24 mouse cellular contexts compared by ENCODE assay signal in genomic region chr17:73092103-73093097, GRCm38 (mm10). TPM values are rescaled to one million over a fixed set of nuclear protein-coding genes. Genes with fewer than 3 reads are reported as not detected.
DNase-seq lines count a peak whose midpoint lies in the region; ATAC-seq and TF ChIP-seq lines count a peak whose summit lies in the region.
"Had no signal": no experiment of that assay in that cellular context is flagged by ENCODE, and none has a peak within 500 bp of the region (broad histone marks: within the 10 kb centered on the region; RNA-seq: fewer than 3 reads in every experiment).

No protein-coding gene starts in this region.

- WGBS in heart, embryonic 15.5 days = 84% methylated on average over 12 of the region's 12 CpGs
- WGBS in kidney, embryonic 14.5 days = 68% methylated on average over 12 of the region's 12 CpGs
- 65% methylated on average over 12 of the region's 12 CpGs for WGBS in stomach, postnatal 0 days
- WGBS in thymus, adult 2 months = 96% methylated on average over 12 of the region's 12 CpGs

- peaks cover 2% of the 10 kb centered on the region for H3K4me1 ChIP-seq in heart, embryonic 15.5 days (replicated peaks)
- H3K4me1 ChIP-seq in kidney, embryonic 14.5 days (ENCODE audit: control insufficient read depth, insufficient read depth, low read length) = no peaks in the 10 kb centered on the region
- H3K4me1 ChIP-seq in stomach, postnatal 0 days (replicated peaks; ENCODE audit: control insufficient read depth, insufficient read depth) = no peaks in the 10 kb centered on the region
- H3K4me1 ChIP-seq in thymus, adult 2 months (replicated peaks; ENCODE audit: control insufficient read depth, insufficient read depth, low read length) = peaks cover 7% of the 10 kb centered on the region
- H3K4me1 ChIP-seq: forebrain, embryonic 13.5 days; liver, embryonic 12.5 days had no signal

- H3K4me2 ChIP-seq in heart, embryonic 15.5 days = no peak overlapping the region
- H3K4me2 ChIP-seq in kidney, embryonic 14.5 days (replicated peaks; ENCODE audit: low read depth, low read length) = no peak overlapping the region
- no peak overlapping the region for H3K4me2 ChIP-seq in stomach, postnatal 0 days (replicated peaks; ENCODE audit: low read depth)
- H3K4me2 ChIP-seq: forebrain, embryonic 13.5 days; hindbrain, embryonic 14.5 days; liver, embryonic 12.5 days had no signal

- no peak for TF ChIP-seq CTCF in stomach, postnatal 0 days (IDR thresholded peaks at IDR 0.05; ENCODE audit: low read depth)
- no peak for TF ChIP-seq CTCF in thymus, adult 2 months (IDR thresholded peaks at IDR 0.05; ENCODE audit: borderline replicate concordance, control insufficient read depth, extremely low read depth, insufficient read depth, low read length, poor library complexity)

- intact Hi-C loops in heart, postnatal 25 days (cut with DNase I) = no loop called here

- H3K9me3 ChIP-seq in heart, embryonic 15.5 days (replicated peaks) = no peaks in the 10 kb centered on the region
- no peaks in the 10 kb centered on the region for H3K9me3 ChIP-seq in kidney, embryonic 14.5 days (ENCODE audit: control insufficient read depth, low read length)
- H3K9me3 ChIP-seq in stomach, postnatal 0 days (ENCODE audit: control insufficient read depth, low read length) = no peaks in the 10 kb centered on the region
- H3K9me3 ChIP-seq: forebrain, embryonic 13.5 days; liver, embryonic 12.5 days; midbrain, embryonic 10.5 days had no signal

- H3K27me3 ChIP-seq in heart, embryonic 15.5 days = no peaks in the 10 kb centered on the region
- H3K27me3 ChIP-seq in kidney, embryonic 14.5 days (ENCODE audit: control insufficient read depth, insufficient read depth, low read length) = no peaks in the 10 kb centered on the region
- no peaks in the 10 kb centered on the region for H3K27me3 ChIP-seq in stomach, postnatal 0 days (ENCODE audit: control insufficient read depth, insufficient read depth, low read length)
- H3K27me3 ChIP-seq in thymus, adult 2 months (ENCODE audit: control insufficient read depth, insufficient read depth, low read length) = no peaks in the 10 kb centered on the region
- H3K27me3 ChIP-seq: CH12.LX; forebrain, embryonic 13.5 days; liver, embryonic 12.5 days had no signal

- no peak for TF ChIP-seq POLR2A in thymus, adult 2 months (IDR thresholded peaks at IDR 0.05; ENCODE audit: control insufficient read depth, extremely low read depth, insufficient read depth, low read length, poor library complexity)

- H3K36me3 ChIP-seq in heart, embryonic 15.5 days = no peaks in the 10 kb centered on the region
- no peaks in the 10 kb centered on the region for H3K36me3 ChIP-seq in kidney, embryonic 14.5 days (ENCODE audit: control insufficient read depth, insufficient read depth, low read length)
- no peaks in the 10 kb centered on the region for H3K36me3 ChIP-seq in stomach, postnatal 0 days (ENCODE audit: control insufficient read depth, insufficient read depth, low read length)
- no peaks in the 10 kb centered on the region for H3K36me3 ChIP-seq in thymus, adult 2 months (ENCODE audit: control insufficient read depth, insufficient read depth, low read length)
- H3K36me3 ChIP-seq: liver, embryonic 12.5 days; midbrain, embryonic 10.5 days had no signal

- H3K9ac ChIP-seq in heart, embryonic 15.5 days = no peak overlapping the region
- no peak overlapping the region for H3K9ac ChIP-seq in kidney, embryonic 14.5 days (ENCODE audit: low read depth, low read length)
- H3K9ac ChIP-seq in stomach, postnatal 0 days (ENCODE audit: low read length) = no peak overlapping the region
- H3K9ac ChIP-seq: forebrain, embryonic 13.5 days; hindbrain, embryonic 14.5 days; liver, embryonic 12.5 days had no signal

- ATAC-seq in heart, embryonic 15.5 days (replicated peaks; ENCODE audit: insufficient number of reproducible peaks, insufficient read depth, low FRiP score, low read depth) = no peak
- no peak for ATAC-seq in kidney, embryonic 14.5 days (ENCODE audit: low FRiP score, low TSS enrichment)
- no peak for ATAC-seq in stomach, postnatal 0 days (ENCODE audit: low FRiP score, low TSS enrichment)
- ATAC-seq: forebrain, embryonic 13.5 days; liver, embryonic 12.5 days had no signal

- no peak for DNase-seq in heart, postnatal 25 days (ENCODE audit: low spot score)
- peak; percentile 29 for DNase-seq in kidney, postnatal 10 days
- peak; percentile 33 for DNase-seq in lung, postnatal 10 days
- no peak for DNase-seq in lung, postnatal 36 days
- no peak for DNase-seq in stomach, postnatal 0 days (ENCODE audit: low spot score)
- no peak for DNase-seq in thymus, adult 2 months
- DNase-seq: adrenal gland, postnatal 25 days; cerebellum, adult 11-12 months; cerebellum, postnatal 25 days; embryo, embryonic 11 days; gastrocnemius, postnatal 10 days; heart, adult 2 months; heart, postnatal 36 days; right cerebral cortex, postnatal 25 days; thymus, postnatal 25 days had no signal

- H3K4me3 ChIP-seq in heart, embryonic 15.5 days = no peak overlapping the region
- no peak overlapping the region for H3K4me3 ChIP-seq in kidney, embryonic 14.5 days (ENCODE audit: low read length)
- no peak overlapping the region for H3K4me3 ChIP-seq in stomach, postnatal 0 days (ENCODE audit: low read depth, low read length)
- no peak overlapping the region for H3K4me3 ChIP-seq in thymus, adult 2 months (ENCODE audit: control insufficient read depth, insufficient read depth, low read length)
- H3K4me3 ChIP-seq: erythroblast, embryonic 14.5 days; forebrain, embryonic 13.5 days; heart, adult 2 months; liver, embryonic 12.5 days; midbrain, embryonic 10.5 days had no signal

- H3K27ac ChIP-seq in heart, embryonic 15.5 days = peak overlapping the region; percentile 37; the same call in 1 of the 2 replicates
- H3K27ac ChIP-seq in kidney, embryonic 14.5 days (ENCODE audit: low read depth, low read length) = no peak overlapping the region
- H3K27ac ChIP-seq in stomach, postnatal 0 days (replicated peaks) = peak overlapping the region; percentile 40; the same call in 1 of the 2 replicates
- H3K27ac ChIP-seq in thymus, adult 2 months (ENCODE audit: control insufficient read depth, insufficient read depth, low read length) = no peak overlapping the region
- H3K27ac ChIP-seq: forebrain, embryonic 13.5 days; heart, adult 2 months; hindbrain, embryonic 14.5 days; liver, embryonic 12.5 days; macrophage; midbrain, embryonic 10.5 days had no signal

- TF ChIP-seq EP300 in stomach, postnatal 0 days (optimal IDR thresholded peaks at IDR 0.05) = no peak

RNA-seq across cellular contexts. Expression of gene Lclat1, which starts 15.4 kb away (rescaled TPM):
- 35.9 and 36.3 TPM in 2 replicates for polyA plus RNA-seq in heart, embryonic 15.5 days (2015; fragmentation: Nextera tagmentation; extraction: Ambion mirVana)
- total RNA-seq in heart, postnatal 25 days (2021) = 100 to 1,000 TPM; 107 to 116 TPM
- polyA plus RNA-seq in kidney, embryonic 14.5 days (2014; fragmentation: Nextera tagmentation; extraction: Ambion mirVana) = 13.6 and 24.9 TPM in 2 replicates
- 4.3 and 5.6 TPM in 2 replicates for polyA plus RNA-seq in stomach, postnatal 0 days (2015; fragmentation: Nextera tagmentation; extraction: Ambion mirVana)
- polyA plus RNA-seq in thymus, adult 2 months (2012; rRNA removed) = 5.4 and 6.4 TPM in 2 replicates
- polyA plus RNA-seq: erythroblast, embryonic 14.5 days had no signal

Comparison
In these comparisons a context has a peak if more than half of its experiments do, and no peak if none do; other contexts are left out.
1. DNase-seq: peak in kidney, postnatal 10 days (single experiment) and lung, postnatal 10 days (single experiment); none in heart, postnatal 25 days (single experiment), lung, postnatal 36 days (single experiment), stomach, postnatal 0 days (single experiment) and thymus, adult 2 months (single experiment).
2. H3K27ac ChIP-seq: peak in heart, embryonic 15.5 days (single experiment) and stomach, postnatal 0 days (single experiment); none in kidney, embryonic 14.5 days (single experiment) and thymus, adult 2 months (single experiment).